Mouse (Mus musculus) activated CD4-positive, CD25-positive, alpha-beta regulatory T cell, adult 9 weeks (primary cell): Measurements from ENCODE around the gene Uchl5. TPM values are rescaled to one million over a fixed set of nuclear protein-coding genes. Genes with fewer than 3 reads are reported as not detected.

Experiments used
- polyA plus RNA-seq: library from polyadenylated mRNA; unstranded; fragments of 100-300 nt; shearing (Covaris generic); gene quantifications from one replicate; pipeline ENCODE4 v1.2.1, GENCODE M21; 2017

Uchl5 gene
- polyA plus RNA-seq = 68.4 TPM

GRCm38 (mm10) chr1:143776446-143777411, at the start of gene Uchl5, which contains the start of gene Trove2:
Uchl5 (plus strand) TSS chr1:143777272.
Trove2 (minus strand) TSS chr1:143777068.

Other genes starting within 250 kb of the Uchl5 start
- 0.28 TPM for gene B3galt2, start 136.6 kb upstream of the Uchl5 start, polyA plus RNA-seq
- 7.8 TPM for gene Cdc73, start 74.4 kb upstream of the Uchl5 start, polyA plus RNA-seq
- 66.3 TPM for gene Glrx2, start 60.9 kb upstream of the Uchl5 start, polyA plus RNA-seq
- gene Trove2, start 204 bp upstream of the Uchl5 start, polyA plus RNA-seq = 5.6 TPM
- gene Rgs2, start 226.9 kb downstream of the Uchl5 start, polyA plus RNA-seq = 50.7 TPM